Mouse (Mus musculus) left cerebral cortex, postnatal 14 days (tissue): ENCODE measurements at regions not wholly inside any gene's neighbourhood (a gene's known extent, or its start where the extent isn't known, plus 50 kb on each side); places are given as distances from the start of the nearest gene placed in this dataset.

Experiments
- DNase-seq, 2 experiments: peaks; one replicate each; pipeline ENCODE4 v3.0.0; 2021 to 2022; ENCODE audit warnings: low spot score in 2 of 2, mixed read lengths in 1 of 2
- intact Hi-C: fragments of 180-260 bp; cut with DNase I; formaldehyde crosslinking; loops from one replicate; pipeline ENCODE4 v1.15.1; 2025
- microRNA-seq, 2 experiments: library from miRNA; unstranded; fragments of <30 nt; microRNA quantifications; one replicate each; pipeline ENCODE4 v1.2.0; 2022

GRCm38 (mm10) chr5:50128972-50129371, 70.2 kb upstream of the Adgra3 start:
- DNase-seq = no peak
- intact Hi-C loops = no loop called here

DNA sequence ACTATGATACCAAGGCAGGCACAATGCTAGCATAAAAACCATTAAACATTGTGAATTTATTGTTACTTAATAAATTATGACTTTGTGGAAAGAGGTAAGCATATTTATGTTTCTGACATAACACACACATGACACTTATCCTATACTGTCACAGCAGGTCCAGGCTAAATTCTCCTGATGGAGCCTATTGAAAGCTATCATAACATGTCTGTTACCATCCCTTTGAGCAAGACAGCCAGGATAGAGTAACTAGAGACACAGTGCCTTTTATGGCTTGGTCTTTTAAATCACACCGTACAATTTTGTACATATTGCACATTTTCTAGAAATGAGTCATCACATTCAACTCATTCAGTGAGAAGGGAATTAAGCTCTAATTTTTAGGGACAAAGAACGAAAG, 67.8 kb upstream of the Adgra3 start:
- no peak for DNase-seq
- intact Hi-C loops = no loop called here

- intact Hi-C loops = no loop called here
- DNase-seq = no peak
Measured at GRCm38 (mm10) chr5:50126177-50126576, 67.4 kb upstream of the Adgra3 start.

GRCm38 (mm10) chr5:50125676-50126075, 66.9 kb upstream of the Adgra3 start:
- DNase-seq = no peak
- intact Hi-C loops = no loop called here

DNA sequence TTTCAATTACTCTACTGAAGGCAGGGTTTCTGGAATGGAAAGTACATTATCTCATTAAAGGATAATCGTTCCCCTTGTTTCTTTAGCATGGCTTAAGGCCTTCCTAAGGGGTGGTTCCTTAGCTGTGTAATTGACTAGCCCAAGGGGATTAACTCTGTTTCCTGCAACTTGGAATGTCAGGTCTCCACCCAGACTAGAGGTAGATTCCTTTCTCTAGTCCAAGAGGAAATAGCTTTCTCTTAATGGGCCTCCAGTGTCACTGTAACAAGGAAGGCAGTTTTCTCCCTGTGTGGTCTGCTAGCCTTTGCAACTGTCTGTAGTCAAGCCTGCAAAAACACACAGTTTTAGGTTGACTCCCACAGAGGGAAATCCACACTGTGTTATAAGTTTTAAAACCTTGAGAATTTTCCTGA, 64.0 kb upstream of the Adgra3 start:
- intact Hi-C loops = no loop called here
- no peak for DNase-seq

- DNase-seq = no peak
- intact Hi-C loops = no loop called here
Measured at GRCm38 (mm10) chr5:50119860-50120259, 61.1 kb upstream of the Adgra3 start.

Small RNA genes lying in the stretch of these regions (microRNA-seq; reads per million reads assigned to microRNA genes)
- gene Mir8117 = 0 reads per million in 2 experiments
